Mouse (Mus musculus) limb, embryonic 13.5 days (tissue): ENCODE results near the gene Poc1b. TPM values are rescaled to one million over a fixed set of nuclear protein-coding genes. Genes with fewer than 3 reads are reported as not detected.
A peak's percentile ranks its signal among the peaks of the same experiment; 100 is the strongest.
"Not testable (repeated sequence)": the region's sequence is repeated elsewhere in the genome, so short reads cannot be mapped to it uniquely, and the experiment has no call there.

Experiments
- ATAC-seq: fragments of 200-750 bp; cut with Nextera tagmentation; 2 replicates; pipeline ENCODE4 v1.8.0; 2017; ENCODE audit warnings: low read depth, moderate number of reproducible peaks, moderate TSS enrichment; ENCODE audit not compliant: low FRiP score
- H3K27ac ChIP-seq: fragments of 300-500 bp; sonication (generic); 2 replicates; pipeline ENCODE4 v1.5.1; 2015; ENCODE audit warnings: inconsistent platforms, mild to moderate bottlenecking, moderate library complexity
- H3K27me3 ChIP-seq: fragments of 300-500 bp; sonication (generic); 2 replicates; pipeline ENCODE4 v1.6.1; 2015; ENCODE audit warnings: mild to moderate bottlenecking, inconsistent platforms
- H3K36me3 ChIP-seq: fragments of 300-500 bp; sonication (generic); 2 replicates; pipeline ENCODE4 v1.6.1; 2015; ENCODE audit warnings: inconsistent platforms, mild to moderate bottlenecking, moderate library complexity
- H3K4me1 ChIP-seq: fragments of 300-500 bp; sonication (generic); 2 replicates; pipeline ENCODE4 v1.6.1; 2015; ENCODE audit warnings: inconsistent platforms
- H3K4me2 ChIP-seq: fragments of 300-500 bp; sonication (generic); replicated peaks from 2 replicates; pipeline ENCODE4 v1.6.1; 2015; ENCODE audit warnings: inconsistent platforms, mild to moderate bottlenecking, moderate library complexity
- H3K4me3 ChIP-seq: fragments of 300-500 bp; sonication (generic); 2 replicates; pipeline ENCODE4 v1.5.1; 2015; ENCODE audit warnings: moderate library complexity, mild to moderate bottlenecking, inconsistent platforms
- H3K9ac ChIP-seq: fragments of 300-500 bp; sonication (generic); 2 replicates; pipeline ENCODE4 v1.6.1; 2015; ENCODE audit warnings: mild to moderate bottlenecking, inconsistent platforms
- H3K9me3 ChIP-seq: fragments of 300-500 bp; sonication (generic); 2 replicates; pipeline ENCODE4 v1.6.1; 2016; ENCODE audit warnings: inconsistent platforms
- WGBS: fragments of 180-500 bp; shearing (Covaris S2); methylation state at CpG from one replicate; pipeline ENCODE4 v1.1.7; 2015; 5-methylcytosine and 5-hydroxymethylcytosine counted together
- polyA plus RNA-seq: library from polyadenylated mRNA; unstranded; fragments of >200 nt; fragmentation: Nextera tagmentation; extraction: Ambion mirVana; gene quantifications from 2 replicates; pipeline ENCODE4 v1.2.1, GENCODE M21; 2015

Poc1b gene
- polyA plus RNA-seq, 1 experiment from 2014 or later, result 22.6 TPM

DNA sequence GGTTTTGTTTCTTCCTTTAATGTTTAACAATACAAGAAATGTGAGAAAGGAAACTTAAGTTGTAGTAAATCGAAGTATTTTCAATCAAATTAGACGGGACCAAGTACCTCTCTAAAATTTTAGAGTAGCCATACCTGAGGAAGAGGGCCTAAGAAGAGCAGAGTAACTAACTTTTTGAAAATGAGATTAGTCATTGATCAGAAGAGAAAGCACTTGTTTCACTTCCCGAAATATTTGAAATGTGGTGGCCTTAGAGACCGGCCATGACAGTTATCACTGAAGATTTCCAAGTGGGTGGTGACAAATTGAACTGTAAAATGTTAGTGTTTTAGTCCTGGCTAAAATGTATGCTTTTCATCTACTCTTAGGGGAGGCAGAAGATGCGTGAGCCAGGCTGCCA, 96.3 kb downstream of the Poc1b start:
- Histone ChIP-seq H3K27me3 (no peaks in the 10 kb centered on the region), H3K4me2 (peak overlapping the region; percentile 66), H3K9ac (no peak overlapping the region), H3K36me3 (no peaks in the 10 kb centered on the region; the same call in 1 of the 2 replicates), H3K9me3 (no peaks in the 10 kb centered on the region), H3K4me1 (peaks cover 24% of the 10 kb centered on the region), H3K27ac (no peak overlapping the region), H3K4me3 (no peak overlapping the region)
- no peak for ATAC-seq
- 47% methylated on average over 5 of the region's 5 CpGs for WGBS

DNA sequence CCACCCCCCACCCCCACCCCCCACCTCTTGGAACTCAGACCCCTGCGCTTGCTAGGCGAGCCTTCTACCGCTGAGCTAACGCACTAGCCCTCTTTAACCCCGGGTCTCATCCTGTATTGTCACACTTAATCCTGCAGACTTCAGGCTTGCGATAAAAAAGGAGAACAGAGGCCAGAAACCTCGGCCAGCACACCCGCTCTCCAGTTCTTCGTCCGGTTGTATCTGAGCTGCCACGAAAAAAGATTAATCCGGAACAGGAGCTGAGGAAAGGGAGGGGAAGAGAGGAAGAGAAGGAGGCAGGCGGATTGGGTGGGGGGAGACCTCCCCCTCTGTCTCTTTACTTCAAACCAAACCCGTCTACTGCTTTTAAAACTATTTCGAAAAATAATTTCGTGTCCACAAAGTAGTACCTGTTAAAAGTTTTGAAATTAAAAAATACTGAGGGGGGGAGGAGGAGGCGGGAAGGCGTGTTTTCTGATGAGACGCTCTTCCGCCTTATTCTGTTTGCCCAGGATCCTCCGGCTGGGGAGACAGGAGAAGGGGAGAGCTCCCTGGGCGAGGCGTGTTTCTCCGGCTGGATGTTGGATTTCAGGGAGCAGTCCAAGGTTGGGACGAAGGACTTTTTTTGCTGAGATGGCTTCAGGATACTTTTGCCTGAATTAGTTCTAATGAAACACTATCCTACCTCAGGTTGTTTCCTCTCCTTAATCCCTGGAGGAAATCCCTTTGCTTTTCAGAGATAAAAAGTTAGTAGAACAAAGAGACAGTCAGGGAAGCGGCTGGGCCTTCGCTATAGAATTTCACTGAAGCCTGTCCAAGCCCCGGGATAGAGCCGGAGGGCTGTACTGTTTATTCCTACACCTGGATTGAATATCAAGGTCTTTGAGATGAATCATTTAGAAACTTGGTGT, 97.0 kb downstream of the Poc1b start:
- Histone ChIP-seq H3K4me3 (peak overlapping the region; percentile 34), H3K9me3 (no peaks in the 10 kb centered on the region), H3K27ac (no peak overlapping the region), H3K4me2 (peak overlapping the region; percentile 66), H3K27me3 (no peaks in the 10 kb centered on the region), H3K4me1 (peaks cover 26% of the 10 kb centered on the region), H3K9ac (peak overlapping the region; percentile 51), H3K36me3 (no peaks in the 10 kb centered on the region)
- whole genome bisulfite sequencing, result 3% methylated on average over 29 of the region's 29 CpGs
- ATAC-seq, result peak; percentile 74; the same call in 1 of the 2 replicates

DNA sequence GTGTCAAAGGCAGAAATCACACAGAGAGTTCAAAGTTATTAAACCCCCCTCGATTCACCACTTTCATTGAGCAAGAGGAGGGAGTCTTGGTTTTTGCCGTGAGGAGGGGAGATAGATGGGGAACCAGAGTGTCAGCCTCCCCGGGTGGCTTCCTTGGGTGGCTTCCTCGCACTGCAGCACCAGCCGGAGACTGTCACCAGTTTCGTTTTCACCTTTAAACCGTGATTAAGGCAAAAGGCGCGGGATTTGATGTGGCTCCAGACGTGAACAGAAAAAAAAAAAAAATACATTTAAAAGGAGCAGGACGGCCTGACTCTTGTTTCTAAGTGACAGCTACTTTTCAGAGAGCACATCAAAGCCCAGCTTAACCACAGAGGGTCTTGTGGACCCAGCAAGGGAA, 97.7 kb downstream of the Poc1b start:
- Histone ChIP-seq H3K4me3 (peak overlapping the region; percentile 34), H3K4me2 (peak overlapping the region; percentile 66), H3K27me3 (no peaks in the 10 kb centered on the region), H3K9me3 (no peaks in the 10 kb centered on the region), H3K9ac (peak overlapping the region; percentile 43; the same call in 1 of the 2 replicates), H3K4me1 (peaks cover 32% of the 10 kb centered on the region), H3K36me3 (no peaks in the 10 kb centered on the region), H3K27ac (no peak overlapping the region)
- ATAC-seq, result no peak
- 6% methylated on average over 11 of the region's 11 CpGs for WGBS

DNA sequence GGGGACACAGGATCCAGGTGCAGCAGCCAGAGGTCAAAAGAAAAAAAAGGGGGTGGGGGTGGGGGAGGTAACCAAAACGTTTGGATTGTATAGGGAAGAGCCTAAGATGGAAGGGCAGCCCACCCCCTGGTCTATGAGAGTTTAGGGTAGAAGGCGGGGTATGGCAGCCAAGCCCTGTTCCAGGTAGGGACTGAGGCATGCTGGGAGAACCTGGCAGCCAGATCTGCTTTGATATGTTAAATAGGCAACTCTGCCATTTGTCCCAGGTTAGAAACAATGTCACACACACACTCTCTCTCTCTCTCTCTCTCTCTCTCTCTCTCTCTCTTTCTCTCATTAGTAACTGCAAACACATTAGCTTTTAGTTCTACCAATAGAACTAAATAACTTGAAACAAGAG, 100.3 kb downstream of the Poc1b start:
- Histone ChIP-seq H3K36me3 (no peaks in the 10 kb centered on the region), H3K4me1 (peaks cover 28% of the 10 kb centered on the region), H3K4me3 (no peak overlapping the region), H3K4me2 (no peak overlapping the region), H3K9ac (no peak overlapping the region), H3K27me3 (no peaks in the 10 kb centered on the region), H3K9me3 (no peaks in the 10 kb centered on the region), H3K27ac (no peak overlapping the region)
- 53% methylated on average over 2 of the region's 2 CpGs for WGBS
- ATAC-seq, result no peak

DNA sequence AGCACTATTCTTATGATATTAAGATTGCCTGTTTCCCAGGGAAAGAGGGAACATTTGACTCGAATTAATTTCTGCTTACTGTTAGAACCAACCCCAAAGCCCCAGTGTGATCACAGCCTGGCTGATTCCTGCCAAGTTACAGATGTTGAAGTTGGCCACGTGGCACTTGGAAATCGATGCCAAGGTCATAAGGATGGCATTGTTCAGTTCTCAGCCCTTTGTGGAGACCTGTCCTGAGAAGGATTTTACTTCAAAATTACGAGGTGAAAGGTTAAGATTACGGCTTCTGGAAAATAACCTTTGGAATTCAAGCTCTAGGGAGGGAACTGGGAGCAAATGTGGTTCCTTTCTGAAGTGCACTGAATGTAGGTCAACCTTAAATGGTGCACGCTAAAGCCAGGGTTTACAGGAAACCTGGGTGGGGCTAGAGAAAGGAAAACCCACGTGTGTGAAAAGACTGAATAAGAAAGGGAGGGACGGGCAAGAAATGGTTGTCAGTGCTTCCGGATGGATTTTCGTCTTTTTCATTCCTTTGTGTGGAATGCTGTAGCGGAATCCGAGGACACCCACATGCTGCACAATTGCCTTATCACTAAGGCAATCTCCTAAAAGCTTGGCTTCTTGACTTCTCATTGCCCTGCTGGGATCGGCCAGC, 102.4 kb downstream of the Poc1b start:
- Histone ChIP-seq H3K27me3 (no peaks in the 10 kb centered on the region), H3K36me3 (no peaks in the 10 kb centered on the region), H3K9ac (no peak overlapping the region), H3K4me2 (no peak overlapping the region), H3K4me1 (peaks cover 16% of the 10 kb centered on the region; the same call in 1 of the 2 replicates), H3K27ac (no peak overlapping the region), H3K4me3 (no peak overlapping the region), H3K9me3 (no peaks in the 10 kb centered on the region)
- ATAC-seq, result no peak
- WGBS, result 64% methylated on average over 13 of the region's 13 CpGs

DNA sequence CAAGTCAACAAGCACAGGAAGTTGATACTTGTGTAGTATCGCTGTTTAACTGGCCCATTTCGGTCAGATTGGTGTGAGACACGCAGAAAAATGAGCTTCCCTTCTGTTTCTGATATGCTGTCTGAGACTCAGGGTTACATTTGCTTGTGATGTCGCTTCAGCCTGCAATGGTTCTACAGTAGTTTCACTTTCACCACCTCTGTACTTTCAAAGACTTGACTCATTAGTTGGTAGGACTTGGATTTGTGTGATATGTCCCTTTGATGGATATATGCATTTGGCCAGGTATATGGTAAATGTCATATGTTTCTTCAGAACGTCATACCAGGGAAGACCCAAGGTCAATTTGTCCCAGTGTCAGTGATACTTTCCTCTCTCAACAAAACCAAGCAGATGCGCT, 104.2 kb downstream of the Poc1b start:
- Histone ChIP-seq H3K4me2 (no peak overlapping the region), H3K36me3 (no peaks in the 10 kb centered on the region), H3K4me3 (no peak overlapping the region), H3K9me3 (no peaks in the 10 kb centered on the region), H3K27ac (no peak overlapping the region), H3K9ac (no peak overlapping the region), H3K4me1 (peaks cover 16% of the 10 kb centered on the region; the same call in 1 of the 2 replicates), H3K27me3 (no peaks in the 10 kb centered on the region)
- ATAC-seq, result no peak
- WGBS, result 91% methylated on average over 6 of the region's 6 CpGs

DNA sequence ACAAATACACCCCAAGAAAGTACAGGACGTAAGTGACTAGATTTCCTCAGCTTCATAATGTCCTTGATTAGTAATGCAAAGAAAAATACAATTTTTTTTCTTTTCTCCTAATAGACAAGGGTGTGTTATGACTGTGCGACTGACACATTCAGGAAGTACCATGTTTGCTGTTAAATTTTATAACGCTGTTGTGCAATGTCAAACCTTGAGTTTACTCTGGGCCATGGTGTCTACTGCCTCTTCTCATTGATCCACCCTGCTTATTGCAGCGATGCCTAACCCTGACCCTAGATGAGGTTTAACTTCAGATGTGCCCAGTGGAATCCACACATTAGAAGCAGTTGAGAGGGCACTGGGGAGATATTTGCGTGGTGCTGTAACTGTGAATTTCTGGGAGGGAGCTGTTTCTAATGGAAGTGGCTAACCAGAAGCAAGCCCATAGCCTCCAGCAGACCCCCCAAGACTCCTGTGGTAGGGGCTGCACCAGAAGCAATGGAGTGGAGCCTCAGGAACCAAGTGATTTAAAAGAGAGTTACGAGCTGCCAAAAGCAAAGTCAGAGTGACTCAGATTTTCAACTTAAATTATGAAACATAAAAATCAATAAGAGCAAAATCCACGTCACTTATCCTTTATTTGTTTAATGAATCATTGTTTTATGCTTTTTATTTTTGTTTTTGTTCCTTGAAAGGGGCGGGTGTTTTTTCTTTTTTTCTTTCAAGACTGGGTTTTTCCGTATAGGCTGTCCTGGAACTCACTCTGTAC, 104.8 kb downstream of the Poc1b start:
- Histone ChIP-seq H3K9me3 (no peaks in the 10 kb centered on the region), H3K4me1 (peaks cover 12% of the 10 kb centered on the region; the same call in 1 of the 2 replicates), H3K9ac (no peak overlapping the region), H3K4me3 (no peak overlapping the region), H3K27ac (no peak overlapping the region), H3K36me3 (no peaks in the 10 kb centered on the region), H3K4me2 (no peak overlapping the region), H3K27me3 (no peaks in the 10 kb centered on the region)
- 82% methylated on average over 9 of the region's 9 CpGs for WGBS
- no peak for ATAC-seq

DNA sequence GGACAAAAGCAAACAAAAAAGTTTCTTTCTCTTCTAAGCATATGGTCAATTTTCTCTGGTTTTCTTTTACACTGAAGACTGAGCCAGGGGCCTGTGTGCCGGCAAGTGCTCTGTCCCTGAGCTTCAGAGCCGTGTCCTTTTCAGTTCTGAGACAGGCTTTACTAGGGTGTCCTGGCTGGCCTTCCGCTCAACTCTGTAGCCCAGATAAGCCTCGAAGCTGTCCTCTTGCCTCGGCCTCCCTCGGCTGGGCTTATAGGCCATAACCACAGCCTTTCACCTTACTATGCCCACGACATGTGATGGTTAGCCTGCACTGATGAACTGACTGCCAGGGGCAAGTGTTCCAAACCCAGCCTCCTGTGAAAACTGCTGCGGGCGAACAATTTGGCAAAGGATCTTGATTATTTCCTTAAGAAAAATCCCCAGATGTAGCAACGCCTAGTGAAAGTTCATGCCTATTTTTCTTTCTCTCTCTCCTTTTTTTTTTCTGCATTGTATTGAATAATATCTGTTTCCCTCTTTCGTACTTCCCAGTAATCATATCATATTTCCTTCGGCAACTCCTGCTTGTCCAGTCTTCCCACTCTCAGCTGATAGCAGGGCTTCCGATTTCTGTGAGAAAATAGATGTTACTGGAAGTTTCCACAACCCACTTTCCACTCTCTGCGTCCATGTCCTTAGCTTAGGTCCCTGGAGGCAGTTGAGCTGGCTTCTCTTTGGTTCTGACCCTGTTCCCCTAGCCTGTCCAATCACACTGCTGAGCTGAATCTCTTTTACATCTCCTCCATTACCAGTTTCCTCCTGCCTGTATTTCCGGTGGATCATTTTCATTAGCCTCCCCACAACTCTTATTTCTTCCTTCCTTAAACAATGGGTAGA, 107.8 kb downstream of the Poc1b start:
- peaks cover 2% of the 10 kb centered on the region; the same call in 1 of the 2 replicates for H3K4me1 ChIP-seq
- H3K4me2 ChIP-seq, result no peak overlapping the region
- H3K27me3 ChIP-seq, result no peaks in the 10 kb centered on the region
- no peak overlapping the region for H3K4me3 ChIP-seq
- no peak overlapping the region for H3K27ac ChIP-seq
- ATAC-seq, result no peak
- no peak overlapping the region for H3K9ac ChIP-seq
- H3K36me3 ChIP-seq, result no peaks in the 10 kb centered on the region
- no peaks in the 10 kb centered on the region for H3K9me3 ChIP-seq
- WGBS, result 81% methylated on average over 15 of the region's 15 CpGs

DNA sequence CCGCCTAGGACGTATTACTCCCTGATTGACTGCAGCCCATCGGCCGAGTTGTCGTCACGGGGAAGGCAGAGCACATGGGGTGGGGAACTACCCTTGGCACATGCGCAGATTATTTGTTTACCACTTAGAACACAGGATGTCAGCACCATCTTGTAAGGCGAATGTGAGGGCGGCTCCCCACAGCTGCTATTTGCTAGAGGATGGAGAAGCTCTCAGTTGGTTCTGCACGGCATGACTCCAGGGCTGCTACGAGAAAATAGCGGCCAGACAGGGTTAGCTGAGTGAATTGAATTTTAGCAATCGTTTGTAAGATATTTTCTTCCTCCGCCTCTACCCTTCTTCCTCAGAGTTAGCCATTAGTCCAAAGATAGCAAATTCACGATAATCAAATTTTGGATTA, 109.7 kb downstream of the Poc1b start:
- H3K4me1 ChIP-seq, H3K27me3 ChIP-seq, H3K9me3 ChIP-seq, H3K27ac ChIP-seq, H3K9ac ChIP-seq, H3K4me3 ChIP-seq, H3K4me2 ChIP-seq, ATAC-seq, H3K36me3 ChIP-seq: not testable (repeated sequence)
- 91% methylated on average over 15 of the region's 15 CpGs for WGBS

DNA sequence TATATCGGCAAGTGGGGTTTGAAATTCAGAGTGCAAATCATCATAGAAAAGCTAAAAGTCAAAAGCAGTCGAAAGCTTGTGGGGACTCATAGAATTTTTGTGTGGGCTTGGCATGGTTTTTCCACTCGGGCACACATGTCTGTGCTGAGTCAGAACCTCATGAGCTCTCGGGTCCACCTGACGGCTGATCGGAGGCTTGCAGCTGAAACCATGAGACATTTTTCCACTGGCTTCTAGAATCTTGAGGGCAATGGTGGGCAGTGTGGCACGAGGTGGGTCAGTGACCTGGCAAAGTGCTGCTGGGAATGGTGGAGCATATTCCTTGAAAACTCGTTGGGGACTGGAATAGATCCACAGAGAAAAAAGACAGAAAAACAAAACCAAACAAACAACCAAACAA, 114.7 kb downstream of the Poc1b start:
- no peak overlapping the region for H3K27ac ChIP-seq

DNA sequence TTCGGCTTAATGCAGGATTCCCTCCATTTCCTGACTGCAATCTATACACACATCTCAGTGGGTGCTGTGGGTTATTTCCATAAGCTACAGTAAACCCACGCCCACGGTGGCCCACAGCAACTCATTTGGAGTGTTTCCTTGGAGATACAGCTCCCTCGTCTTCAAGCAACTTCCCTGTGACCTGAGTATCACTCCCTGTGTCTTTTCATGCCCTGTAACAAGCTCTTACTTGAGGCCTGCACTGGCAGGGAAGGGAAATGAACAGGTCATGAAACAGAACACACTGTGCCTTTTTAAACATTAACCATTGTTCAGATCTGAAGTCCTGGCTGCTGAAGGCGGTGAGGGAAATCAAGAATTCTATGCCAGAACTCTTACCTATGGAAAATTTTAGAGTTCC, 115.9 kb downstream of the Poc1b start:
- peaks cover 7% of the 10 kb centered on the region; the same call in 1 of the 2 replicates for H3K4me1 ChIP-seq
- H3K27me3 ChIP-seq, result no peaks in the 10 kb centered on the region
- H3K9ac ChIP-seq, result no peak overlapping the region
- H3K9me3 ChIP-seq, result no peaks in the 10 kb centered on the region
- 82% methylated on average over 5 of the region's 5 CpGs for WGBS
- no peak overlapping the region for H3K4me3 ChIP-seq
- no peaks in the 10 kb centered on the region for H3K36me3 ChIP-seq
- H3K4me2 ChIP-seq, result no peak overlapping the region
- no peak overlapping the region for H3K27ac ChIP-seq
- ATAC-seq, result no peak

More for the DNA sequence above, 114.7 kb downstream of the Poc1b start:
- H3K36me3 ChIP-seq, result no peaks in the 10 kb centered on the region
- WGBS, result 91% methylated on average over 8 of the region's 8 CpGs
- H3K4me2 ChIP-seq, result no peak overlapping the region
- no peak overlapping the region for H3K9ac ChIP-seq
- H3K4me3 ChIP-seq, result no peak overlapping the region
- H3K4me1 ChIP-seq, result no peaks in the 10 kb centered on the region
- H3K9me3 ChIP-seq, result no peaks in the 10 kb centered on the region
- no peaks in the 10 kb centered on the region for H3K27me3 ChIP-seq
- ATAC-seq, result no peak
